Mouse (Mus musculus) heart, postnatal 4 days (tissue): ENCODE results near the gene Drp2. TPM values are rescaled to one million over a fixed set of nuclear protein-coding genes. Genes with fewer than 3 reads are reported as not detected.
A peak's percentile ranks its signal among the peaks of the same experiment; 100 is the strongest.

Experiments used
- DNase-seq: peaks from one replicate; pipeline ENCODE4 v3.0.0; 2021
- total RNA-seq, 2 experiments: library from RNA; stranded (reverse); gene quantifications; 2 replicates each; pipeline ENCODE4 v1.2.3; 2021

Drp2 gene
- total RNA-seq = under 1 TPM; 0.45 to 0.74 TPM

DNA sequence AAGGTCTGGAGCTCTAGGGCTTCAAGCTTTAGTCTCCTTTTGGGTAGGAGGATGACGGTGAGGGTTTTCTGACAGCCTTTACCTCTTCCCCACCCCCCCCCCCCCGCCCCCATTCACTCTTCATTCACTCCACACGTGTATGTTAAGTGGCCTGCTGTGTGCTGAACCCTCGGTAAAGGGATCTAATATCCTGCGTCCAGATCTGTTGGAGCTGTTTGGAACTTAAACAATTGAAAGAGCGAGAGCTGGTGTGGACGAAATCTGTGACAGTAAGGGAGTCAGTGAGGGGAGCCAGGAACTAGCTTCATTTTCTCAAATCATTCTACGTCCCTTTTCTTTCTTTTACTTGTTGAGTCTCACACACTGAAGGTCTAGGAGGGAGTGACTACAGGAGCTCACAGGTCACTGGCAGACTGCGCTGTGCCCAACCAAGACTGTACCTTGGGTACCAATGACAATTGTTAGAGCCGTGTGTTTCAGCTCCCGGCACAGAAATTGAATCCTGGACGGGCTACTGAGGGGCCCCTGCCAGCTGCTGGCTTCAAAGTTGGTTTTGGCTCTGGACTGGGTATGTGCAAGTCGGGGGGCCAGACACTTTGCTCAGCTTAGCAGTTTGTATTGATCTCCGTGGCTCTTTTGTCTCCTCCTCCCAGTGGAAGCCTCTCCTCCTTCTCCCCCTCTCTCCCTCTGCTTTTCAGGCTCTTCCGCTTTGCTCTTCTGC lies at the start of gene Drp2:
Gene Drp2, plus strand, starts transcription at position 689 of the 721 bp plus-strand sequence.
- DNase-seq = no peak

GRCm38 (mm10) chrX:134359336-134359735 lies 45.0 kb upstream of the Drp2 start:
- no peak for DNase-seq

- DNase-seq = no peak
Measured at GRCm38 (mm10) chrX:134362156-134362555, 42.2 kb upstream of the Drp2 start.

GRCm38 (mm10) chrX:134365421-134365820 lies 38.9 kb upstream of the Drp2 start:
- no peak for DNase-seq

DNA sequence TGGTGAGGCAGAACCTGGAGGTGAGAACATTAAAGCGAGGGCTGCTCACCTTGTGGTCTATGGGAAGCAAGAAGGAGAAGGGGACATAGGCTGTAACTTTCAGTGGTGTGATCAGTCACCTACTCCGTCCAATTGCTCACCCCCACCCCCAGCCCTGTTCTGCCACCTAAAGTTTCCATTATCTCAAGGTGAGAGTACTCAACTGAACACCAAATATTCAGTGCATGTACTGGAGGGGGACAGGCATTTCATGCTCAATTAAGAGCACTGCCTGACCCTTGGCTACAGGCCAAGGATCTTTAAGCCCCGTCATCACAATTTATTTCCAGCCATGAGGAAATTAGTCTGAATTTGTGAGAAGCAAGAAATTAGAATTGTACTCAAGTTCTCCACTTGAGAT lies 37.8 kb upstream of the Drp2 start:
- DNase-seq = no peak

GRCm38 (mm10) chrX:134371279-134371678 lies 33.1 kb upstream of the Drp2 start:
- no peak for DNase-seq

DNA sequence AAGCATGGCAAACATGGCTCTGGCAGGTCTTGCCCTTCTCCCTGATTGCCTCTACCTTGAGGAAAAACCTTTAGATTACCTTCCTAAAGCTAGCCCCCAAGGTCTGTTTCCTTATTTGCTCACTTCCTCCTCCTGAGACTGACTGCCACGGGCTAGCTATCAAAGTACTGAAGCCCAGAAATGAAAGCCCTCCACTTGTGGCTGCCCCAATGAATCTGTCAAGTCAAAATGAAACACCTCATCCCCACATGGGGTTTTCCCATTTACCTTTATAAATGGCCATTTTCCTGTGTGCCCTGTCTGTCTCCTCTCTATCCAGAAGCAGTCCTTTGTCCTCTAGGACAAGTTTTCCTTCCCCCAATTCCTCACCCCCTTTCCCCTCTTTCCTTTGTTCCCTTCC lies 30.2 kb upstream of the Drp2 start:
- no peak for DNase-seq

GRCm38 (mm10) chrX:134384896-134385295 lies 19.5 kb upstream of the Drp2 start:
- DNase-seq = no peak

- DNase-seq = no peak
Measured at GRCm38 (mm10) chrX:134398972-134399371, 5.4 kb upstream of the Drp2 start.

DNA sequence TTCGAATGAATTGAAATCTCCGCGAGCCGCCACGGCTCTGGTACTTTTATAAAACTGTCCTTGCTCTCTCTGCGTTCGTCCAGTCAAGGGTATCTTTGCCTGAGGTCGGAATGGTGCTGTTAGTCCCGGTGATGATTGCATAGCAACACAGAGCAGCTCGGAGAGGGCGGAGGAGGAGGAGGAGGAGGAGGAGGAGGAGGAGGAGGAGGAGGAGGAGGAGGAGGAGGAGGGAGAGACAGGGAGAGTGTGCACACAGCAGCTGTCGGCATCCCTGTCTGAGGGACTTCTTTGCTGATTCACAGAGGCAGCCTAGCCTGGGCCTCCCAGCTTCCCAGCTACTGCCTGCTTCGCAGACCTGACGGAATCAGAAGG lies 219 bp downstream of the Drp2 start:
- DNase-seq = peak; percentile 4

GRCm38 (mm10) chrX:134409354-134409900 lies 5.1 kb downstream of the Drp2 start:
- DNase-seq = no peak

- DNase-seq = no peak
Measured at GRCm38 (mm10) chrX:134412096-134412495, 7.7 kb downstream of the Drp2 start.

DNA sequence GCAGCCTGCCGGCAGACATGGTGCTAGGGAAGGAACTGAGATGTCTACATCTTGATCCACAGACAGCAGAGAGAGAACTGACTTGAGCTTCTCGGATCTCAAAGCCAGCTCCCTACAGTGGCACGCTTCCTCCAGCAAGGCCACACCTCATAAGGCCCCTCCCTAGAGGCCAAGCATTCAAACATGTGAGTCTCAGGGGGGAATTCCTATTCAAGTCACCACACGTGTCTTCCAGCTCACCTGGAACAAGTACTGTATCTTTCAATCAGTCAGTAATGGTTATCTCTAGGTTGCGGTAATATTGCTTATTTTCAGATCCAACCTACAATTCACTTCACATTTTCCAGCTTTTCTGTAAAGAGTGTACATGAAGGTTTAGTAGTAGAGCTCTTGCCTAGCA lies 15.7 kb downstream of the Drp2 start:
- no peak for DNase-seq

GRCm38 (mm10) chrX:134424263-134424662 lies 19.9 kb downstream of the Drp2 start:
- no peak for DNase-seq

DNA sequence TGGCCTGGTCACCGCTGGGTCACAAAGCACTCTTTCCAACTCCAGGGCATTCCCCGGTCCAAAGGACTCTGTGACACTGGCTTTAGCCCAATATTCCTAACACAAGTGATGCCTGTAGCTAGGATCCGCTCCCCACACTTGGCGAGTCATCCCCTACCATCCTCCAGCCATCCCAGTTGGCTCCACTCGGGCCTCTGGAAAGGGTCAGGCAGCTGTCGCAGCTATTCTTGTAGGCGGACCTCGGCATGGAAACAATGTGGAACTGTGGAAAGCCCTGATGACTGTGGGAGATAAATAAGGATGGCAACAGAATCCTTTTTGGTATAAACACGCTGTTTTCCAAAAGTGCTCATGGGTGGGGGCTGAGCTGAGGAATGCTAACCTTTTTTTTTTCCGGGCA lies 21.4 kb downstream of the Drp2 start:
- no peak for DNase-seq

GRCm38 (mm10) chrX:134426819-134427218 lies 22.5 kb downstream of the Drp2 start:
- no peak for DNase-seq

DNA sequence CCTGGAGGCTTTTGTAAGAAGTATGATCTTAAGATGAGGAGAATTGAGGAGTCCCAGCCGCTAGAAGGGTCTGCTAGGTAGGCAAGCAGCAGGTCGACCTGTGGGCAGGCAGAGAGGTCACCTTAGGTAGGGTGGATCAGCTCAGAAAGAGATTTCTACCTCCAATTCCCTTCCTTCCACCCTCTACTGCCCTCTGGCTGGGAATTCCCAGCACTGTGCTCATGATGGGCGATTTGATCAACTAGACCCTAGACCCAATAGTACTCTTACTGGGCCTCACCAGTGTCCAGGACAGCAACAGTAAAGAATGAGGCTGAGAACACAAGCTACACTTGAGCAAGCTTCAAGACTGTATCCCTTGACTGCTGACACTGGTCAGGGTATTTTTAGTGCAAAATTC lies 23.0 kb downstream of the Drp2 start:
- DNase-seq = no peak

DNA sequence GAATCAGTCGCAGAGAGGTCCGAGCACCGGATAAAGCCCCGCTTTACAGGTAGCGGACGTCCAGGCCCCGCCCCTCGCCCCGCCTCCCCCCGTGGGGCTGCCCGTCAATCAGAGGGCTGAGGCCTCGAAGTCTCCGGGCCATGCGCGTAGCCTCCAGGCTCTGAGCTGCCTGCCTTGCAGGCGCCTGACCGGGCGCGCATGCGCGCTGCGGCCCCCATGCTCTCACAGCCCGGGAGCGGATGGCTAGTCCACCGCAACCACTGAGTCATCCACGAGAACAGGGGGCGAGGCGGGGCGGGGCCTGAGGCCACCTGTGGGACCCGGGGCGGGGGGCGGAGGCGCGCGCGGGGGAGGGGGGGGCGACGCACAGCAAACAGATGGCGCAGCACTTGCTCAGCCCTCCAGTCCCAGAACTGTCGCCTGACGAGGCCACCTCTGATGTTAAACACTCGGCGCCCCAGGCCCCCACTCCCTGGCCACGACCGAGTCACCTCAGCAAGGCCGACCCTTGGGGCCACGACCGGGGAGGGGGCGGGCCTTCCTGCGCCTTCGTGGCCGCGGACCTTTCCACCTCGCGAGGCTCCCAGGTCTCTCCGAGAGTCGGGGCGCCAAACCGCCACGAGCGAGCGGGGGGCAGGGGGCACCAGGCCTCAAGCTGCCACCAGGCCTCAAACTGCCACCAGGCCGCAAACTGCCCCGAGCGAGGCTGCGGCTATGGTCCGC lies 70.8 kb downstream of the Drp2 start:
- DNase-seq = no peak

DNA sequence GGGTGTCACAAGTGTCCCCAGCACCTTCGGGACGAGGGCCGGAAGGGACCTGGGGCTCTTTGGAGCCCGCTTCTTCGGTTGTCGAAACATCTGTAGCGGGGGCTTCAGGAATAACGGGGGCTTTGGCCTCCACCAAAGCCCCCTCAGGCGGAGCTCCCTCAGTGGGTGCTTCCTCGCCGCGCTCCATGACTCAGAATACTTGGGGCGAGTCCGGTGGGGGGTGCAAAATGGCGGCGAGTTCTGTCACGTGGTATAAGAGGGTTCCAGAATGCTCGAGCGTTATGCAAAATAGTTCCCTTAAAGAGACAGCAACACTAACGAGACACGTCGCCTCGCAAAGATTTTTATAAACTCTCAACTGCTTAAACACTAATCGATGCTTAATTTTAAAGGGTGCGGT lies 71.9 kb downstream of the Drp2 start, which contains the start of gene Taf7l:
Gene Taf7l, minus strand, starts transcription at position 201 of the 400 bp plus-strand sequence.
- no peak for DNase-seq

DNA sequence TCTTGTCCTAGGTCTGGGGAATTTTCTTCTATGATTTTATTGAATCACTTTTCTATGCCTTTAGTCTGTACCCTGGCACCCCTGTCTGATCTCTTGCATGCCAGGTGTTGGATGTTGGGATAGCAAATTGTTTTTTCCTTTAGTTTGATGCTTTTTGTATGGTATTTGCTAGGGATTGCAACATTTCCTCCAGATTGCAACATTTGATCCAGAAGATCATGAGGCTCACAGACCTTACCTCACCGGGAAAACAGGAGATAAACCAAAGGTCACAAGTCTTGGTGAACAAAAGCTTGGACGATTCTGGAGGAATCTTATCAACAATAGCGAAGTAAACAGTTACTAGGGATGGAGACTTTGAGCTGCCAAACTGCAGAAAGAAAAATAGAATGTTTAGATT lies 77.4 kb downstream of the Drp2 start:
- DNase-seq = no peak

DNA sequence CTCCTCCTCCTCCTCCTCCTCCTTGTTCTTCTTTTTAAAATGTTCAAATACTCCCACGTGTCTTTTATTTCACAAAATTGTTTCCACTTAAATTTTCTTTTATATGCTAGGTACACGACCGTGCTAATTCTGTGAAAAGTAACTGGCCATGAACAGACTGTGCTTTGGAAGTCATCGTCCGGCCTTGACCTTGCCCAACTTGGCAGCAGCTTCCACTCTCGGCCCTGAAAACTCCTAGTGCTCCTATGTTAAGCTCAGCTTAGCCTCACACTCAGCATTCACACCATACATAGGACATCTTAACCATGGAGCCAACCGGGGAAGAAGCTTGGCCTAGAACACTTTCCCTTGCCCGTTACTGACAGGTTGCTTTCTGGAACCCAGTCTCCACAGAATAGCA lies 96.3 kb downstream of the Drp2 start:
- no peak for DNase-seq
